Mouse (Mus musculus): Measurements from ENCODE around the gene Shank1. TPM values are rescaled to one million over a fixed set of nuclear protein-coding genes. Genes with fewer than 3 reads are reported as not detected.

The Shank1 gene
- total RNA-seq, 2 experiments from 2014 or later: 2.1 to 2.7 TPM

GRCm38 (mm10) chr7:44341119-44341518 lies 31.1 kb downstream of the Shank1 start:
- no peak for DNase-seq

- no peak for DNase-seq
These were observed 31.7 kb downstream of the Shank1 start for GRCm38 (mm10) chr7:44341714-44342113.

GRCm38 (mm10) chr7:44343459-44344015 lies 33.5 kb downstream of the Shank1 start:
- DNase-seq: no peak

GRCm38 (mm10) chr7:44344622-44345021 lies 34.6 kb downstream of the Shank1 start:
- DNase-seq: no peak

- no peak for DNase-seq
These were observed 39.0 kb downstream of the Shank1 start for GRCm38 (mm10) chr7:44349043-44349442.

- peak; percentile 75 to 84 for DNase-seq
These were observed 41.1 kb downstream of the Shank1 start for GRCm38 (mm10) chr7:44350957-44351711.

- DNase-seq: no peak
These were observed 42.1 kb downstream of the Shank1 start for GRCm38 (mm10) chr7:44351881-44352749.

- DNase-seq: no peak
These were observed 42.9 kb downstream of the Shank1 start for GRCm38 (mm10) chr7:44352750-44353600.

GRCm38 (mm10) chr7:44353601-44354340 lies 43.7 kb downstream of the Shank1 start:
- DNase-seq: no peak

GRCm38 (mm10) chr7:44355411-44355810 lies 45.4 kb downstream of the Shank1 start:
- DNase-seq: no peak

- DNase-seq: no peak
These were observed 46.8 kb downstream of the Shank1 start for GRCm38 (mm10) chr7:44356590-44357481.

GRCm38 (mm10) chr7:44357531-44357930 lies 47.5 kb downstream of the Shank1 start:
- no peak for DNase-seq

- no peak for DNase-seq
These were observed 48.0 kb downstream of the Shank1 start for GRCm38 (mm10) chr7:44358012-44358411.

- DNase-seq: no peak
These were observed 49.0 kb downstream of the Shank1 start for GRCm38 (mm10) chr7:44358886-44359654.

GRCm38 (mm10) chr7:44359908-44360672 lies 50.0 kb downstream of the Shank1 start:
- peak; percentile 93 to 94 for DNase-seq

- DNase-seq: no peak
These were observed 50.8 kb downstream of the Shank1 start for GRCm38 (mm10) chr7:44360792-44361301.

GRCm38 (mm10) chr7:44372678-44373077 lies 62.6 kb downstream of the Shank1 start:
- DNase-seq: no peak

GRCm38 (mm10) chr7:44373460-44373859 lies 63.4 kb downstream of the Shank1 start:
- DNase-seq: no peak

Measured in heart, adult 18-20 months (tissue).